Mouse (Mus musculus): ENCODE results near the gene Zfp592. TPM values are rescaled to one million over a fixed set of nuclear protein-coding genes. Genes with fewer than 3 reads are reported as not detected.

Zfp592 gene
- total and polyA plus RNA-seq, 3 experiments, result 12.9 to 33.0 TPM; not detected in 1

- Histone ChIP-seq H3K27me3 (ENCODE audit: control insufficient read depth in 1 of 2, insufficient read depth in 2 of 2, low read length in 2 of 2) (no peaks in the 10 kb centered on the region), H3K36me3 (ENCODE audit: control insufficient read depth in 1 of 2, insufficient read depth in 2 of 2, low read length in 2 of 2) (no peaks in the 10 kb centered on the region; a peak in 1 of 4 replicates), H3K9ac (ENCODE audit: control insufficient read depth, low read depth, low read length, poor library complexity, severe bottlenecking) (no peak overlapping the region), H3K9me3 (replicated peaks; ENCODE audit: insufficient read depth, low read length) (no peaks in the 10 kb centered on the region), H3K27ac (ENCODE audit: control insufficient read depth, low read depth, low read length) (no peak overlapping the region), H3K4me3 (ENCODE audit: control insufficient read depth in 1 of 2, insufficient read depth in 1 of 2, low read depth in 2 of 2, low read length in 2 of 2) (no peak overlapping the region), H3K4me1 (ENCODE audit: control insufficient read depth in 1 of 2, insufficient read depth in 2 of 2, low read length in 2 of 2) (no peaks in the 10 kb centered on the region), H3K79me2 (ENCODE audit: control insufficient read depth, insufficient read depth, low read length, poor library complexity) (no peaks in the 10 kb centered on the region)
- DNase-seq (ENCODE audit: low read depth, low spot score), result no peak
- TF ChIP-seq MAX (IDR thresholded peaks at IDR 0.05; ENCODE audit: low read length), result no peak
Observed at GRCm38 (mm10) chr7:80980566-80980965, 12.9 kb upstream of the Zfp592 start.

- H3K9ac ChIP-seq (ENCODE audit: control insufficient read depth, low read depth, low read length, poor library complexity, severe bottlenecking), result peak overlapping the region; percentile 26
- peaks cover 0 to 36% of the 10 kb centered on the region in 2 experiments; a peak in 2 of 4 replicates for H3K36me3 ChIP-seq (ENCODE audit: control insufficient read depth in 1 of 2, insufficient read depth in 2 of 2, low read length in 2 of 2)
- peak overlapping the region; percentile 19 to 25; a peak in 3 of 4 replicates for H3K4me3 ChIP-seq (ENCODE audit: control insufficient read depth in 1 of 2, insufficient read depth in 1 of 2, low read depth in 2 of 2, low read length in 2 of 2)
- peaks cover 21 to 26% of the 10 kb centered on the region in 2 experiments for H3K4me1 ChIP-seq (ENCODE audit: control insufficient read depth in 1 of 2, insufficient read depth in 2 of 2, low read length in 2 of 2)
- DNase-seq (ENCODE audit: low read depth, low spot score), result peak; percentile 84
- no peaks in the 10 kb centered on the region for H3K9me3 ChIP-seq (replicated peaks; ENCODE audit: insufficient read depth, low read length)
- no peaks in the 10 kb centered on the region for H3K27me3 ChIP-seq (ENCODE audit: control insufficient read depth in 1 of 2, insufficient read depth in 2 of 2, low read length in 2 of 2)
- peak overlapping the region; percentile 85 for H3K27ac ChIP-seq (ENCODE audit: control insufficient read depth, low read depth, low read length)
- peaks cover 1% of the 10 kb centered on the region; the same call in 1 of the 2 replicates for H3K79me2 ChIP-seq (ENCODE audit: control insufficient read depth, insufficient read depth, low read length, poor library complexity)
- TF ChIP-seq CHD2 (IDR thresholded peaks at IDR 0.05; ENCODE audit: low read length) (no peak), TAL1 (IDR thresholded peaks at IDR 0.05; ENCODE audit: low read length) (no peak), MYC (IDR thresholded peaks at IDR 0.05; ENCODE audit: low read depth, low read length) (no peak), CHD1 (IDR thresholded peaks at IDR 0.05; ENCODE audit: low read depth, low read length) (no peak), JUND (IDR thresholded peaks at IDR 0.05; ENCODE audit: low read depth, low read length) (no peak), POLR2AphosphoS5 (IDR thresholded peaks at IDR 0.05; ENCODE audit: borderline replicate concordance, low read depth, low read length) (no peak), BHLHE40 (IDR thresholded peaks at IDR 0.05; ENCODE audit: borderline replicate concordance, low read depth, low read length) (no peak), MAZ (IDR thresholded peaks at IDR 0.05; ENCODE audit: low read depth, low read length) (0 out of 2 replicates have a peak, but pooled peaks have one; percentile 7), ZC3H11A (IDR thresholded peaks at IDR 0.05; ENCODE audit: low read depth, low read length) (no peak), CTCF (IDR thresholded peaks at IDR 0.05 in 2 of 3, conservative IDR thresholded peaks at IDR 0.05 in 1 of 3; ENCODE audit: control insufficient read depth in 1 of 3, insufficient read depth in 1 of 3, low read depth in 2 of 3, low read length in 3 of 3, poor library complexity in 1 of 3, severe bottlenecking in 1 of 3) (no peak), KAT2A (conservative IDR thresholded peaks at IDR 0.05; ENCODE audit: low read depth, low read length) (no peak), MAFK (IDR thresholded peaks at IDR 0.05; ENCODE audit: borderline replicate concordance, low read depth, low read length) (no peak), ZMIZ1 (IDR thresholded peaks at IDR 0.05; ENCODE audit: low read depth, low read length) (no peak), MXI1 (IDR thresholded peaks at IDR 0.05; ENCODE audit: low read depth, low read length) (0 out of 2 replicates have a peak, but pooled peaks have one; percentile 23), ELF1 (IDR thresholded peaks at IDR 0.05; ENCODE audit: low read depth, low read length) (peak; percentile 18; the same call in 1 of the 2 replicates), POLR2A (IDR thresholded peaks at IDR 0.05; ENCODE audit: control insufficient read depth in 1 of 2, insufficient read depth in 1 of 2, low read depth in 1 of 2, low read length in 2 of 2, poor library complexity in 1 of 2) (no peak), MYB (IDR thresholded peaks at IDR 0.05; ENCODE audit: low read depth, low read length) (0 out of 2 replicates have a peak, but pooled peaks have one; percentile 6), SIN3A (IDR thresholded peaks at IDR 0.05; ENCODE audit: low read length) (no peak; the same call in 1 of the 2 replicates), GATA1 (IDR thresholded peaks at IDR 0.05; ENCODE audit: low read depth, low read length) (peak; percentile 54), NELFE (IDR thresholded peaks at IDR 0.05; ENCODE audit: low read depth, low read length) (no peak), RCOR1 (IDR thresholded peaks at IDR 0.05; ENCODE audit: low read depth, low read length) (no peak), MEF2A (IDR thresholded peaks at IDR 0.05; ENCODE audit: extremely low read depth, insufficient replicate concordance, low read depth, low read length, poor library complexity, severe bottlenecking) (no peak), TBP (IDR thresholded peaks at IDR 0.05; ENCODE audit: low read depth, low read length) (no peak), ETS1 (IDR thresholded peaks at IDR 0.05; ENCODE audit: low read depth, low read length) (no peak), NRF1 (IDR thresholded peaks at IDR 0.05; ENCODE audit: insufficient read depth, low read depth, low read length, poor library complexity, severe bottlenecking) (no peak), POLR2AphosphoS2 (IDR thresholded peaks at IDR 0.05; ENCODE audit: low read length) (no peak), TCF12 (IDR thresholded peaks at IDR 0.05; ENCODE audit: low read depth, low read length) (peak; percentile 32; the same call in 1 of the 2 replicates), E2F4 (IDR thresholded peaks at IDR 0.05; ENCODE audit: borderline replicate concordance, low read depth, low read length) (no peak), ZNF384 (IDR thresholded peaks at IDR 0.05; ENCODE audit: low read depth, low read length) (no peak), SMC3 (IDR thresholded peaks at IDR 0.05; ENCODE audit: low read depth, low read length) (no peak), MAX (IDR thresholded peaks at IDR 0.05; ENCODE audit: low read length) (no peak)
Observed at GRCm38 (mm10) chr7:80986458-80987187, 6.9 kb upstream of the Zfp592 start.

Data from MEL (cell line).